Mouse (Mus musculus) urinary bladder, postnatal 10 days (tissue): ENCODE data around the gene Ugt2b34.
"Not testable (repeated sequence)": the region's sequence is repeated elsewhere in the genome, so short reads cannot be mapped to it uniquely, and the experiment has no call there.

Source experiments
- DNase-seq: peaks from one replicate; pipeline ENCODE4 v3.0.0; 2022; ENCODE audit warnings: low spot score

Ugt2b34 gene

DNA sequence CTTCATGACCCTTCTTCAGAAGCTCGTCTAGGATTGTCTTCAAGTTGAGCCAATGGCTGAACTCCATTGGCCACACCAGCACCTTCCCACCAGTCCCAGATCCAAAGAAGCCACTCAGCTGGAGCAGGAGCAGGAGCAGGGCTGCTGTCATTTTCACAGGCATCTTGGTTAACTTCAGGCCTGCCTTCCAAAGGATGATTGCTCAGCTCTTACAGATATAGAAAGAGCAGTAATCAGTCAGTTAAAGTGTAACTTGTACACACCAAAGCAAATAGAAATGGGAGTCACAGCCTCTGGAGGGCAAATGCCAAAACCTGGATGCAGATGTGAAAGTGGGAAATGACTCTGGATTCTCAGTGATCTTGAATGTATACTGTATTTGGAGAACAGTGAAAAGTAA lies at the start of gene Ugt2b34:
Ugt2b34 (minus strand) TSS at position 180 of the 400 bp plus-strand sequence.
- DNase-seq: no peak

- DNase-seq: no peak
Measured at GRCm38 (mm10) chr5:86942111-86942510, 35.4 kb upstream of the Ugt2b34 start.

DNA sequence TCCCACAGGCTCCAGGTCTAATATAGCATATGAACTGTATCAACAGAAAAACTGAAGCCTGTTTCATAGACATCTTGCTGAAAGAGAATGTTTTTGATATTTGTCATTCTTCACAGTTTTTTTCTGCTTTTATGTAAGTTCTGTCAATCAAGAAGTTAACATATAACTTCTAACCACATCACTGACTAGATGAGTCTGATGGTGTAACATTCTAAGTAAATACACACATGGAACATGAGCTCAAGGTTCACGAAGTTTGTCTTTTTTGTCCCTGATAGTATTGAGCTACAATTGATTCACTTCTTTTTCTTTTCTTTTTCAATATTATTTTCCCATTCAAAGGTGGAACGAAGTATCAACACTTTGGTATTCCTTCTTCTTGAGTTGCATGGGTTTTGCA lies 19.7 kb upstream of the Ugt2b34 start, which contains the start of gene Ugt2b1:
Ugt2b1 (minus strand) TSS at position 105 of the 400 bp plus-strand sequence.
- no peak for DNase-seq

GRCm38 (mm10) chr5:86920661-86921233 lies 14.0 kb upstream of the Ugt2b34 start:
- no peak for DNase-seq

DNA sequence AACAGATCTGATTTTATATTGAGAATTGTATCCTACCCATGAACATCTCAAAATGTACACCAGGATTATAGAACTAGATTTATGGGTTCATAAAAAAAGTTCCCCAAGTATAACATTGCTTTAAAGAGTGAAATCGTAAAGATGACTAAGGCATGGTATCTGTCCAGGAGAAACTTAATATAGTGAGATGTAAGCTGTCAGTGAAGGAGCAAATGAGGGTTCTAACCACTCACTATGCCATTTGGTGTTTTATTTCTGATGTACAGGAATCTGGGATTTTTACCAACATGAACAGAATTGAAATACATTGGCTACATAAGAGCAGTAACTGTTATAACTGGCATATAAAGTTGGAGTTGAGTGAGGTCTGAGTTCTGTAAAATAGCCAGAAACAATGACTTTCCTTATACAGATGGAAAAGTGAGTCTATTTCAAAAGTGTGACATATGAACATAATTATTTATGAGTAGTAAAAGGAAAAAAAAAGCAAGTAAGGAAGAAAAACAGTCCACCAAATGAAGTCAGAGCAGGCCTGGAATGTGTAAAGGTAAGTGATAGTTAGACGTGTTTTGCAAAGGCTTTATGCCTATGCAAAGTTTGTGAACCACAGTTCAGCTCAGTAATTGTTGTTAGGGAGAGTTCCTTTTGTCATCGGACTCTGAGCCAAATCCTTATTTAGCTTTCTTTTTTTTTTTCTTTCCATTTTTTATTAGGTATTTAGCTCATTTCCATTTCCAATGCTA lies 4.8 kb upstream of the Ugt2b34 start:
- DNase-seq: no peak

- DNase-seq: no peak
Measured at GRCm38 (mm10) chr5:86910770-86911169, 4.0 kb upstream of the Ugt2b34 start.

- no peak for DNase-seq
Measured at GRCm38 (mm10) chr5:86889933-86890332, 16.8 kb downstream of the Ugt2b34 start.

- no peak for DNase-seq
Measured at GRCm38 (mm10) chr5:86888420-86888819, 18.3 kb downstream of the Ugt2b34 start.

DNA sequence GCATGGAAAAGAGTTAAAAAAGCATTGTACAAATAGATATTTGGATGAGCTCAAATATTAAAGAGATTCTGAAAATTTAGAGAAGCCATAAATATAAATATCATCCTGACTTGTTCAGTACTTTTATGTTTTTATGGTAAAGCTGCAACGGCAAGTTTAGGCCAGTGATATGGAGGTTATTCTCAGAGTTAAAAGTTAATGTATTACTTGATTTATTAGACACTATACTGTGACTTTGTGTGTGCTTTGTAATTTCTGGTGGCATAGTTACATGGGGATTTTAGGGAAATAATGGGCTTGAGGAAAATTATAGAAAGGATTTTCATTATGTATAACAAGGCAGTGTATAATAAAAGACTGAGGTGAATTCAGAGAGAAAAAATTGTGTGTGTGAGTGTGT lies 19.7 kb downstream of the Ugt2b34 start:
- no peak for DNase-seq

- DNase-seq: no peak
Measured at GRCm38 (mm10) chr5:86886620-86887019, 20.1 kb downstream of the Ugt2b34 start.

GRCm38 (mm10) chr5:86871877-86872276 lies 34.9 kb downstream of the Ugt2b34 start:
- no peak for DNase-seq

- DNase-seq: no peak
Measured at GRCm38 (mm10) chr5:86858336-86858735, 48.4 kb downstream of the Ugt2b34 start.

DNA sequence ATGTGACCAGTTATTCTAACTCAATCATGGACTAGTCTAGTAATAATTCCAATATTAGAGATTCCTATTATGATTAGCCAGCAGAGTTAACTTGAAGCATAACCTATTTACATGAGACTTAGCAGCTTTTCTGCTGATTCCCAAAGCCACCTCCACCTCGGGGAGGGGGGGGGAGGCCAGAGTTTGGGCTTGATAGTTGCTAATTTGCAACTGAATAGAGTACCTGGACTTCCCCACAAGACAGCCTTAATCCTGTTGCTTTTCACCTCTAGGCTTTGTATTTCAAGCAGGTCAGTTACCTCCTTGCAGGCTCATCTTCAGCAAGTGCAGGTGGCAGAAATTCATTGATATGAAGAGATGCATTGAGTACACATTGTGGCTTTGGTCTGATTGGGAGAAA lies 49.1 kb downstream of the Ugt2b34 start:
- no peak for DNase-seq

DNA sequence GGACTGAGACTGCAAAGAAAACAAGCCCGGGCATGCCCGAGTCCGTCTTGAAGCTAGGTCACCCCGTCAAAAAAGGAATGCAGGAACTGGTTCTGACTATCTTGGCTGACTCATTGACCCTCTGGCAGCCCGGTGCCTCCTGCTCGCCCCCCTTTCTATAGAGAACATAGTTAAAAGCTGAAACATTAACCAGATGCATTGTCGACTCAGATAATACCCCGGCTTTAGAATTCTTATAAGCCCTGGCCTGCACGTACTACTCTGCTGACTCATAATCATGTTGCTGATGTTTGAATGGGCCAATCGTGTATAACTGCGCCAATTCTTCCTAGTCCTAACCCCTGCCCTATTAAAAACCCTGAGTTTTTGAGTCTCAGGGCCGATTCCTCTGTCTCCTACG lies 50.2 kb downstream of the Ugt2b34 start:
- not testable (repeated sequence) for DNase-seq

- no peak for DNase-seq
Measured at GRCm38 (mm10) chr5:86851658-86852057, 55.1 kb downstream of the Ugt2b34 start.

DNA sequence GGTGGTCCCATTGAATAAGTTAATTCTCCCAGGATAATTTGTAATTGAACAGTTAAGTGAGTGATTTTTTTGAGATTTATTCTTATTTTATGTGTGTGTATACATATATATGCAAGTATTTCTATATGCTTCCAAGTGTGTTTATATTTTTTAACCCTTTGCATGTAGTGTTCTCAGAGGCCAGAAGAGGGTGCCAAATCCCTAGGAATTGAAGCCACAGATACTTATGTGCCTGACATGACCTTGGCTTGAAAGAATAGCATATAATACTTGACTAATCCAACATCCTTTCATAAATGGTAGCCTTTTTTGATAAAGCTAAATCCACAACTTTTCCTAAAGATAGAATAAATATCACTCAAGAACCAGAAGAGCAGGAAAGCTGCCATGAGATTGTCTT lies 56.6 kb downstream of the Ugt2b34 start:
- DNase-seq: no peak

- DNase-seq: not testable (repeated sequence)
Measured at GRCm38 (mm10) chr5:86841261-86841660, 65.5 kb downstream of the Ugt2b34 start.

- no peak for DNase-seq
Measured at GRCm38 (mm10) chr5:86840207-86840606, 66.5 kb downstream of the Ugt2b34 start.
